Comparison of ENCODE assay signal across 7 mouse cellular contexts in the genomic region with DNA sequence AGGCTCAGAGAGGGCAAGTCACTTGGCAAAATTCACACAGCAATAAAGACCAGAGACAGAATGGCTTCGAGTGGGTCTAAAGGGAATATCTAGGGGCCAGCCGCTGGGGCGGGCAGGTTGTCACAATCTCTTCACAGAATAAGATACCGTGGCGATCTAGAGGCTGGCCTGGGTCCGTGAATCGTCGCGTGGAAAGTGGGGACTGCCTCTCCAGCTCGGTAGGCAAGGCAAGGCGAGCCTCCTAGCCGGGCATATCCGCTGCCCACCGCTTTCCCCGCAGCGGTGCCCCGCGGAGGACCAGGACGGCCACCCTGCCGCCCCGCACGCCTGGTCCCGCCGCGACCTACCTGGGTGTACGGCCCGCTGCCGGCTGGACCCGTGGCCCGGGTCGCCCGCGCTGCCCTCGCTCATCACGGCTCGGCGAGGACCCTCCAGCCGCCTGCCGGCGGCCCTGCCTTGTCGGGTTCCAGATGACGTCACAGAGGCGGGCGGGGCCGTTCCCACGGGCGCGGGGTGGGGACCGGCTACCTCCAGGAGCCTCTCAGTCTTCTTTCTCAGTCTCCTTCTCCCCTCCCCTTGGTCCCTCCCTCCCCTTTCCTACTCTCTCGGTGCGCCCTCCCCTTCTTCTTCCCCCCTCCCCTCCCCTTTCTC. TPM values are rescaled to one million over a fixed set of nuclear protein-coding genes. Genes with fewer than 3 reads are reported as not detected.
DNase-seq lines count a peak whose midpoint lies in the region; ATAC-seq and TF ChIP-seq lines count a peak whose summit lies in the region.

Tmc7 (minus strand) TSS at position 480 of the 651 bp plus-strand sequence.

- H3K27me3 ChIP-seq in hindbrain, embryonic 16.5 days (replicated peaks; ENCODE audit: control insufficient read depth, insufficient read depth, low read length), result no peaks in the 10 kb centered on the region
- H3K27me3 ChIP-seq in midbrain, embryonic 12.5 days, result peaks cover 4% of the 10 kb centered on the region; the same call in 1 of the 2 replicates

- peak within 1 kb of the TSS; percentile 91 for H3K4me2 ChIP-seq in hindbrain, embryonic 16.5 days (ENCODE audit: low read length)
- peak within 1 kb of the TSS; percentile 72 for H3K4me2 ChIP-seq in midbrain, embryonic 12.5 days (replicated peaks)

- peak; percentile 54 for ATAC-seq in common myeloid progenitor, adult 5-6 weeks (replicated peaks; ENCODE audit: low read depth, poor library complexity, severe bottlenecking)
- ATAC-seq in hindbrain, embryonic 16.5 days, result peak; percentile 91
- ATAC-seq in midbrain, embryonic 12.5 days (ENCODE audit: low FRiP score, low read depth), result peak; percentile 90

- H3K9me3 ChIP-seq in hindbrain, embryonic 16.5 days (ENCODE audit: control insufficient read depth, low read length), result no peaks in the 10 kb centered on the region; the same call in 1 of the 2 replicates
- H3K9me3 ChIP-seq in midbrain, embryonic 12.5 days, result 0 out of 2 replicates have a peak, but pooled peaks cover 6% of the 10 kb centered on the region

- TF ChIP-seq POLR2A in bone marrow, adult 2 months (IDR thresholded peaks at IDR 0.05; ENCODE audit: borderline replicate concordance, control insufficient read depth, low read depth, low read length), result no peak

- H3K4me1 ChIP-seq in bone marrow, adult 2 months (ENCODE audit: control insufficient read depth, insufficient read depth, low read length), result no peaks in the 10 kb centered on the region
- peaks cover 9% of the 10 kb centered on the region; the same call in 1 of the 2 replicates for H3K4me1 ChIP-seq in hindbrain, embryonic 16.5 days (ENCODE audit: control insufficient read depth, insufficient read depth, low read depth, low read length)
- H3K4me1 ChIP-seq in midbrain, embryonic 12.5 days, result peaks cover 18% of the 10 kb centered on the region

- H3K36me3 ChIP-seq in hindbrain, embryonic 16.5 days (ENCODE audit: control insufficient read depth, insufficient read depth, low read length), result no peaks in the 10 kb centered on the region
- peaks cover 13% of the 10 kb centered on the region for H3K36me3 ChIP-seq in midbrain, embryonic 12.5 days

- H3K27ac ChIP-seq in bone marrow, adult 2 months (ENCODE audit: control insufficient read depth, insufficient read depth, low read depth, low read length, poor library complexity), result peak within 1 kb of the TSS; percentile 12; the same call in 1 of the 2 replicates
- H3K27ac ChIP-seq in gastrocnemius, adult 2 months, result peak within 1 kb of the TSS; percentile 92
- H3K27ac ChIP-seq in hindbrain, embryonic 16.5 days (ENCODE audit: low read depth, low read length), result peak within 1 kb of the TSS; percentile 42
- peak within 1 kb of the TSS; percentile 62 for H3K27ac ChIP-seq in midbrain, embryonic 12.5 days (replicated peaks)

- 1% methylated on average over 50 of the region's 51 CpGs for WGBS in bone marrow, adult 2 months
- WGBS in hindbrain, embryonic 16.5 days, result under 1% methylated on average over 43 of the region's 51 CpGs
- WGBS in midbrain, embryonic 12.5 days, result 1% methylated on average over 50 of the region's 51 CpGs

- peak within 1 kb of the TSS; percentile 46 for H3K4me3 ChIP-seq in bone marrow, adult 2 months (replicated peaks; ENCODE audit: control insufficient read depth, low read depth, low read length)
- H3K4me3 ChIP-seq in gastrocnemius, adult 2 months, result peak within 1 kb of the TSS; percentile 91
- H3K4me3 ChIP-seq in hindbrain, embryonic 16.5 days (ENCODE audit: low read length), result peak within 1 kb of the TSS; percentile 70
- peak within 1 kb of the TSS; percentile 65 for H3K4me3 ChIP-seq in midbrain, embryonic 12.5 days

- intact Hi-C loops in gastrocnemius, adult 2 months (cut with DNase I), result loop anchor here (2.0 kb wide), 1 partner anchor 52 kb away; the partner anchor contains the start of gene Coq7
- intact Hi-C loops in left cerebral cortex, postnatal 4 days (cut with DNase I), result no loop called here

- TF ChIP-seq CTCF in bone marrow, adult 2 months (IDR thresholded peaks at IDR 0.05; ENCODE audit: control insufficient read depth, insufficient read depth, low read length), result no peak
- TF ChIP-seq CTCF in gastrocnemius, adult 2 months (IDR thresholded peaks at IDR 0.05), result peak; percentile 28; the same call in 1 of the 2 replicates

- peak within 1 kb of the TSS; percentile 87 for H3K9ac ChIP-seq in hindbrain, embryonic 16.5 days (ENCODE audit: low read depth, low read length)
- H3K9ac ChIP-seq in midbrain, embryonic 12.5 days (replicated peaks), result peak within 1 kb of the TSS; percentile 77

- peak; percentile 87 for DNase-seq in gastrocnemius, adult 2 months
- DNase-seq in left cerebral cortex, postnatal 4 days, result peak; percentile 78
- peak; percentile 15 to 30 for DNase-seq in spleen, postnatal 36 days (ENCODE audit: low spot score in 2 of 2)

RNA-seq across cellular contexts. Expression of gene Tmc7, which starts in this region (rescaled TPM):
- polyA plus RNA-seq in bone marrow, adult 2 months (2011; ENCODE audit: insufficient read depth, insufficient read length, low replicate concordance, missing spikeins), result 0.36 and 0.55 TPM in 2 replicates
- total RNA-seq in common myeloid progenitor, adult 5-6 weeks (2017), result not detected in 2 replicates
- 10 to 100 TPM in 1 of 2 experiments, 1 to 10 TPM in 1; 8.1 to 15.6 TPM for total RNA-seq in gastrocnemius, adult 2 months (2021)
- polyA plus RNA-seq in hindbrain, embryonic 16.5 days (2015; fragmentation: Nextera tagmentation; extraction: Ambion mirVana), result 7.9 and 8.0 TPM in 2 replicates
- total RNA-seq in left cerebral cortex, postnatal 4 days (2021), result 10 to 100 TPM; 13.7 TPM
- polyA plus RNA-seq in midbrain, embryonic 12.5 days (2016; fragmentation: Nextera tagmentation; extraction: Ambion mirVana), result 9.1 and 10.4 TPM in 2 replicates

Comparison
In these comparisons a context has a peak if more than half of its experiments do, and no peak if none do; other contexts are left out.
1. Peak in every context shown above with its lines: DNase-seq, ATAC-seq, H3K4me3 ChIP-seq and H3K27ac ChIP-seq.
2. Peak in ATAC-seq in common myeloid progenitor, adult 5-6 weeks; RNA of the gene not detected or under 1 TPM.
3. H3K27ac ChIP-seq: peak in every context shown above with its lines; median percentile 92 in gastrocnemius, adult 2 months; 62 in midbrain, embryonic 12.5 days; 42 in hindbrain, embryonic 16.5 days; 12 in bone marrow, adult 2 months.
4. DNase-seq: peak in every context shown above with its lines; median percentile 87 in gastrocnemius, adult 2 months; 78 in left cerebral cortex, postnatal 4 days; 22 in spleen, postnatal 36 days.